Mouse (Mus musculus) intestine, embryonic 15.5 days (tissue): ENCODE data around the gene Zdhhc14. TPM values are rescaled to one million over a fixed set of nuclear protein-coding genes. Genes with fewer than 3 reads are reported as not detected.

Experiments used
- ATAC-seq: fragments of 200-750 bp; cut with Nextera tagmentation; 2 replicates; pipeline ENCODE4 v1.8.0; 2017; ENCODE audit warnings: moderate TSS enrichment, moderate library complexity
- H3K27ac ChIP-seq: fragments of 300-500 bp; sonication (generic); 2 replicates; pipeline ENCODE4 v1.5.1; 2015; ENCODE audit warnings: mild to moderate bottlenecking, inconsistent platforms
- H3K27me3 ChIP-seq: fragments of 300-500 bp; sonication (generic); replicated peaks from 2 replicates; pipeline ENCODE4 v1.6.1; 2015; ENCODE audit warnings: inconsistent platforms
- H3K36me3 ChIP-seq: fragments of 300-500 bp; sonication (generic); 2 replicates; pipeline ENCODE4 v1.6.1; 2015; ENCODE audit warnings: inconsistent platforms
- H3K4me1 ChIP-seq: fragments of 300-500 bp; sonication (generic); replicated peaks from 2 replicates; pipeline ENCODE4 v1.6.1; 2015; ENCODE audit warnings: inconsistent platforms
- H3K4me2 ChIP-seq: fragments of 300-500 bp; sonication (generic); replicated peaks from 2 replicates; pipeline ENCODE4 v1.6.1; 2015; ENCODE audit warnings: mild to moderate bottlenecking, inconsistent platforms
- H3K4me3 ChIP-seq: fragments of 300-500 bp; sonication (generic); replicated peaks from 2 replicates; pipeline ENCODE4 v1.5.1; 2015; ENCODE audit warnings: inconsistent platforms
- H3K9ac ChIP-seq: fragments of 300-500 bp; sonication (generic); 2 replicates; pipeline ENCODE4 v1.6.1; 2015; ENCODE audit warnings: inconsistent platforms
- H3K9me3 ChIP-seq: fragments of 300-500 bp; sonication (generic); 2 replicates; pipeline ENCODE4 v1.6.1; 2016; ENCODE audit warnings: inconsistent platforms
- WGBS: fragments of 180-500 bp; shearing (Covaris S2); methylation state at CpG from one replicate; pipeline ENCODE4 v1.1.7; 2015; 5-methylcytosine and 5-hydroxymethylcytosine counted together
- polyA plus RNA-seq: library from polyadenylated mRNA; unstranded; fragments of >200 nt; fragmentation: Nextera tagmentation; extraction: Ambion mirVana; gene quantifications from 2 replicates; pipeline ENCODE4 v1.2.1, GENCODE M21; 2015

Gene Zdhhc14
- polyA plus RNA-seq, 1 experiment from 2014 or later: 2.5 TPM

GRCm38 (mm10) chr17:5544065-5544464 is 51.7 kb downstream of the Zdhhc14 start:
- Histone ChIP-seq H3K9ac (no peak overlapping the region), H3K4me1 (no peaks in the 10 kb centered on the region), H3K4me2 (no peak overlapping the region), H3K27me3 (no peaks in the 10 kb centered on the region), H3K4me3 (no peak overlapping the region), H3K9me3 (no peaks in the 10 kb centered on the region), H3K27ac (no peak overlapping the region), H3K36me3 (no peaks in the 10 kb centered on the region)
- WGBS: 70% methylated on average over 5 of the region's 5 CpGs
- no peak for ATAC-seq

GRCm38 (mm10) chr17:5545065-5545464 is 52.7 kb downstream of the Zdhhc14 start:
- H3K27me3 ChIP-seq: no peaks in the 10 kb centered on the region

GRCm38 (mm10) chr17:5548546-5548945 is 56.2 kb downstream of the Zdhhc14 start:
- no peak overlapping the region for H3K27ac ChIP-seq
- WGBS: 86% methylated on average over 2 of the region's 2 CpGs

More at GRCm38 (mm10) chr17:5545065-5545464, 52.7 kb downstream of the Zdhhc14 start:
- no peak for ATAC-seq
- no peak overlapping the region for H3K4me2 ChIP-seq
- H3K4me1 ChIP-seq: no peaks in the 10 kb centered on the region
- no peaks in the 10 kb centered on the region for H3K36me3 ChIP-seq
- H3K4me3 ChIP-seq: no peak overlapping the region
- no peak overlapping the region for H3K9ac ChIP-seq
- no peaks in the 10 kb centered on the region for H3K9me3 ChIP-seq
- H3K27ac ChIP-seq: no peak overlapping the region
- WGBS: 96% methylated on average over 2 of the region's 2 CpGs

GRCm38 (mm10) chr17:5549460-5549859 is 57.1 kb downstream of the Zdhhc14 start:
- H3K4me2 ChIP-seq: no peak overlapping the region
- no peaks in the 10 kb centered on the region for H3K27me3 ChIP-seq
- no peak overlapping the region for H3K27ac ChIP-seq
- H3K36me3 ChIP-seq: no peaks in the 10 kb centered on the region
- no peaks in the 10 kb centered on the region for H3K9me3 ChIP-seq
- no peak overlapping the region for H3K9ac ChIP-seq
- no peak overlapping the region for H3K4me3 ChIP-seq
- H3K4me1 ChIP-seq: peaks cover 8% of the 10 kb centered on the region
- no peak for ATAC-seq
- WGBS: 98% methylated on average over 6 of the region's 6 CpGs

More at GRCm38 (mm10) chr17:5548546-5548945, 56.2 kb downstream of the Zdhhc14 start:
- Histone ChIP-seq H3K27me3 (no peaks in the 10 kb centered on the region), H3K4me3 (no peak overlapping the region), H3K9me3 (no peaks in the 10 kb centered on the region), H3K4me2 (no peak overlapping the region), H3K9ac (no peak overlapping the region), H3K36me3 (no peaks in the 10 kb centered on the region), H3K4me1 (peaks cover 8% of the 10 kb centered on the region)
- ATAC-seq: no peak

GRCm38 (mm10) chr17:5550444-5550843 is 58.1 kb downstream of the Zdhhc14 start:
- 88% methylated on average over 10 of the region's 10 CpGs for WGBS
- ATAC-seq: no peak
- H3K4me1 ChIP-seq: peaks cover 8% of the 10 kb centered on the region

GRCm38 (mm10) chr17:5551136-5551535 is 58.8 kb downstream of the Zdhhc14 start:
- H3K4me2 ChIP-seq: no peak overlapping the region
- H3K9me3 ChIP-seq: no peaks in the 10 kb centered on the region
- WGBS: 88% methylated on average over 3 of the region's 3 CpGs
- H3K27ac ChIP-seq: no peak overlapping the region
- no peak overlapping the region for H3K9ac ChIP-seq
- no peak overlapping the region for H3K4me3 ChIP-seq
- ATAC-seq: no peak
- H3K4me1 ChIP-seq: peaks cover 8% of the 10 kb centered on the region
- H3K36me3 ChIP-seq: no peaks in the 10 kb centered on the region
- no peaks in the 10 kb centered on the region for H3K27me3 ChIP-seq

More at GRCm38 (mm10) chr17:5550444-5550843, 58.1 kb downstream of the Zdhhc14 start:
- no peaks in the 10 kb centered on the region for H3K36me3 ChIP-seq
- H3K9me3 ChIP-seq: no peaks in the 10 kb centered on the region
- H3K4me3 ChIP-seq: no peak overlapping the region
- H3K27ac ChIP-seq: no peak overlapping the region
- no peak overlapping the region for H3K4me2 ChIP-seq
- no peaks in the 10 kb centered on the region for H3K27me3 ChIP-seq
- no peak overlapping the region for H3K9ac ChIP-seq

GRCm38 (mm10) chr17:5552036-5552760 is 59.8 kb downstream of the Zdhhc14 start:
- H3K9ac ChIP-seq: no peak overlapping the region
- H3K27me3 ChIP-seq: no peaks in the 10 kb centered on the region
- no peak overlapping the region for H3K4me3 ChIP-seq
- no peak overlapping the region for H3K4me2 ChIP-seq
- 50% methylated on average over 14 of the region's 14 CpGs for WGBS
- H3K27ac ChIP-seq: no peak overlapping the region
- ATAC-seq: peak; percentile 53; the same call in 1 of the 2 replicates
- no peaks in the 10 kb centered on the region for H3K9me3 ChIP-seq
- no peaks in the 10 kb centered on the region for H3K36me3 ChIP-seq
- peaks cover 8% of the 10 kb centered on the region for H3K4me1 ChIP-seq

- no peak overlapping the region for H3K9ac ChIP-seq
- H3K27me3 ChIP-seq: no peaks in the 10 kb centered on the region
- ATAC-seq: no peak
- WGBS: 69% methylated on average over 5 of the region's 5 CpGs
- H3K4me1 ChIP-seq: peaks cover 8% of the 10 kb centered on the region
- H3K36me3 ChIP-seq: no peaks in the 10 kb centered on the region
- H3K9me3 ChIP-seq: no peaks in the 10 kb centered on the region
- no peak overlapping the region for H3K27ac ChIP-seq
- H3K4me3 ChIP-seq: no peak overlapping the region
- H3K4me2 ChIP-seq: no peak overlapping the region
Measured at GRCm38 (mm10) chr17:5553556-5553955, 61.2 kb downstream of the Zdhhc14 start.

GRCm38 (mm10) chr17:5554573-5554972 is 62.2 kb downstream of the Zdhhc14 start:
- Histone ChIP-seq H3K9me3 (no peaks in the 10 kb centered on the region), H3K4me2 (no peak overlapping the region), H3K27ac (no peak overlapping the region), H3K27me3 (no peaks in the 10 kb centered on the region), H3K36me3 (no peaks in the 10 kb centered on the region), H3K9ac (no peak overlapping the region), H3K4me3 (no peak overlapping the region), H3K4me1 (peaks cover 8% of the 10 kb centered on the region)
- WGBS: 79% methylated on average over 2 of the region's 2 CpGs
- ATAC-seq: 0 out of 2 replicates have a peak, but pooled peaks have one; percentile 56

- no peak overlapping the region for H3K4me3 ChIP-seq
- 61% methylated on average over 8 of the region's 8 CpGs for WGBS
Measured at GRCm38 (mm10) chr17:5556568-5556967, 64.2 kb downstream of the Zdhhc14 start.

GRCm38 (mm10) chr17:5560212-5560611 is 67.9 kb downstream of the Zdhhc14 start:
- Histone ChIP-seq H3K4me2 (no peak overlapping the region), H3K9ac (no peak overlapping the region), H3K4me3 (no peak overlapping the region), H3K27ac (no peak overlapping the region), H3K27me3 (no peaks in the 10 kb centered on the region), H3K36me3 (no peaks in the 10 kb centered on the region), H3K4me1 (no peaks in the 10 kb centered on the region), H3K9me3 (no peaks in the 10 kb centered on the region)
- 84% methylated on average over 4 of the region's 4 CpGs for WGBS
- no peak for ATAC-seq

More at GRCm38 (mm10) chr17:5556568-5556967, 64.2 kb downstream of the Zdhhc14 start:
- Histone ChIP-seq H3K27ac (no peak overlapping the region), H3K4me1 (peaks cover 8% of the 10 kb centered on the region), H3K4me2 (no peak overlapping the region), H3K27me3 (no peaks in the 10 kb centered on the region), H3K9me3 (no peaks in the 10 kb centered on the region), H3K36me3 (no peaks in the 10 kb centered on the region), H3K9ac (no peak overlapping the region)
- ATAC-seq: no peak

- Histone ChIP-seq H3K9ac (no peak overlapping the region), H3K36me3 (no peaks in the 10 kb centered on the region), H3K27ac (no peak overlapping the region), H3K4me2 (no peak overlapping the region), H3K4me3 (no peak overlapping the region), H3K27me3 (no peaks in the 10 kb centered on the region), H3K9me3 (no peaks in the 10 kb centered on the region), H3K4me1 (peaks cover 7% of the 10 kb centered on the region; the same call in 1 of the 2 replicates)
- no peak for ATAC-seq
- WGBS: 94% methylated on average over 6 of the region's 6 CpGs
Measured at GRCm38 (mm10) chr17:5563108-5563507, 70.8 kb downstream of the Zdhhc14 start.

GRCm38 (mm10) chr17:5566006-5566405 is 73.6 kb downstream of the Zdhhc14 start:
- Histone ChIP-seq H3K4me3 (no peak overlapping the region), H3K9ac (no peak overlapping the region), H3K27me3 (no peaks in the 10 kb centered on the region), H3K27ac (no peak overlapping the region), H3K9me3 (no peaks in the 10 kb centered on the region), H3K4me1 (peaks cover 10% of the 10 kb centered on the region; the same call in 1 of the 2 replicates), H3K36me3 (no peaks in the 10 kb centered on the region), H3K4me2 (no peak overlapping the region)
- 48% methylated on average over 7 of the region's 7 CpGs for WGBS
- ATAC-seq: no peak
